Mouse (Mus musculus) lung, postnatal 25 days (tissue): ENCODE measurements around the gene Frrs1l.
A peak's percentile ranks its signal among the peaks of the same experiment; 100 is the strongest.

Source experiments
- DNase-seq: peaks from one replicate; pipeline ENCODE4 v3.0.0; 2022; ENCODE audit warnings: low spot score

The Frrs1l gene

GRCm38 (mm10) chr4:56990215-56990584 is at the start of gene Frrs1l:
Gene Frrs1l, minus strand, starts transcription at chr4:56990391.
- no peak for DNase-seq

- DNase-seq: no peak
Observed at GRCm38 (mm10) chr4:57039127-57040031, 49.2 kb upstream of the Frrs1l start.

- DNase-seq: no peak
Observed at GRCm38 (mm10) chr4:57037554-57037953, 47.4 kb upstream of the Frrs1l start.

- DNase-seq: no peak
Observed at GRCm38 (mm10) chr4:57034169-57034568, 44.0 kb upstream of the Frrs1l start.

- no peak for DNase-seq
Observed at GRCm38 (mm10) chr4:57031440-57031839, 41.2 kb upstream of the Frrs1l start.

GRCm38 (mm10) chr4:57027954-57028353 is 37.8 kb upstream of the Frrs1l start:
- no peak for DNase-seq

- no peak for DNase-seq
Observed at GRCm38 (mm10) chr4:57023527-57023926, 33.3 kb upstream of the Frrs1l start.

- DNase-seq: no peak
Observed at GRCm38 (mm10) chr4:57021288-57021687, 31.1 kb upstream of the Frrs1l start.

GRCm38 (mm10) chr4:57017229-57017628 is 27.0 kb upstream of the Frrs1l start:
- DNase-seq: peak; percentile 66

- DNase-seq: no peak
Observed at GRCm38 (mm10) chr4:57016366-57017171, 26.4 kb upstream of the Frrs1l start.

GRCm38 (mm10) chr4:57015032-57015431 is 24.8 kb upstream of the Frrs1l start:
- no peak for DNase-seq

- DNase-seq: no peak
Observed at GRCm38 (mm10) chr4:57011454-57012046, 21.4 kb upstream of the Frrs1l start.

- no peak for DNase-seq
Observed at GRCm38 (mm10) chr4:57010919-57011318, 20.7 kb upstream of the Frrs1l start.

GRCm38 (mm10) chr4:57010425-57010824 is 20.2 kb upstream of the Frrs1l start:
- no peak for DNase-seq

GRCm38 (mm10) chr4:57007717-57008116 is 17.5 kb upstream of the Frrs1l start:
- DNase-seq: no peak

GRCm38 (mm10) chr4:57005011-57005410 is 14.8 kb upstream of the Frrs1l start:
- DNase-seq: no peak

- DNase-seq: no peak
Observed at GRCm38 (mm10) chr4:57003886-57004285, 13.7 kb upstream of the Frrs1l start.

GRCm38 (mm10) chr4:57002751-57003150 is 12.6 kb upstream of the Frrs1l start:
- DNase-seq: no peak

- DNase-seq: no peak
Observed at GRCm38 (mm10) chr4:57001437-57001836, 11.2 kb upstream of the Frrs1l start.

GRCm38 (mm10) chr4:56993331-56993730 is 3.1 kb upstream of the Frrs1l start:
- DNase-seq: no peak

- peak; percentile 21 for DNase-seq
Observed at GRCm38 (mm10) chr4:56991951-56992350, 1.8 kb upstream of the Frrs1l start.

GRCm38 (mm10) chr4:56989431-56990214 is 568 bp downstream of the Frrs1l start:
- no peak for DNase-seq
